Mouse (Mus musculus) lung, postnatal 0 days (tissue): ENCODE results near the gene Zfp335.

Experiments used
- CTCF ChIP-seq: IDR thresholded peaks from 2 replicates; pipeline ENCODE4 v1.5.1; 2016; ENCODE audit warnings: antibody characterized with exemption, mild to moderate bottlenecking
- EP300 ChIP-seq: IDR thresholded peaks from 2 replicates; pipeline ENCODE4 v1.6.1; 2016; ENCODE audit warnings: antibody characterized with exemption, mild to moderate bottlenecking, control low read depth

DNA sequence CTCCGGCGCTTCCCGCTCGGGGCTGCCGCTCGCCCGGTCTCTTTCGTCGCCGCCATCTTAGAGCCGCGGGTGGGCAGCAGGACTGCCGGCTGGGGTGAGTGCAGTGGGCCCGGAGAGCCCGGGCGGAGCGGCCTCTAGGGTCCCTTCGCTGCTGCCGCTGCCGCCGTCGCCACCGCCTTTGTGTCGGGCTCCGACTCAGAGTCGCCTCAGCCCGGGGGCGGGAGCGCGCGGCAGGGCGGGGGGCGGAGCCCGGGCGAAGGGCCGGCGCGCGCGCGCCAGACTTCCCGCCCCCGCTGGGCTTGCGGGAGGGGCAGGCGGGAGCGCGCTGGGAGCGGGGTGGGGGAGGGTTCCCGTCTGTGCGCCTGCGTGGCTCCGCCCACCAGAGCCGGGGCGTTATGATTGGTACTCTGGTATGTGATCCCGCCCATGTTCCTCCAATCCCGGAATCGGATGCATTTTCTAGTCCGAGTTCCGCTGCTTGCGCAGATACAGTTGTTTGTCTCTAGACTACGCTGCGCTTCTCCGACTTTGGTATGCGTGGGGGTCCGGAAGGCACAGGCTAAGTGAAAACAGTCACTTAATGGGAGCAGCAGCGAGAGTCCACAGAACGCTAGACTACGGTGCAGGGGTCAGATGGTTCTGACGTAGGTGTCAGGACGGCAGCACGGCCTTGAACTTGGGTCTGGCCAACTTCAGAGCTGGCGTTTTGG lies 31.8 kb downstream of the Zfp335 start:
- TF ChIP-seq CTCF, result no peak
- TF ChIP-seq EP300, result no peak
